In genomic region chr2:131957731-131958222, GRCm38 (mm10) we compare ENCODE assay signal across 13 mouse cellular contexts. TPM values are rescaled to one million over a fixed set of nuclear protein-coding genes. Genes with fewer than 3 reads are reported as not detected.
A peak's percentile ranks its signal among the peaks of the same experiment; 100 is the strongest.
DNase-seq lines count a peak whose midpoint lies in the region; ATAC-seq lines count a peak whose summit lies in the region.
"Had no signal": no experiment of that assay in that cellular context is flagged by ENCODE, and none has a peak within 500 bp of the region (broad histone marks: within the 10 kb centered on the region; RNA-seq: fewer than 3 reads in every experiment).

No protein-coding gene starts in this region.

- WGBS in hindbrain, embryonic 10.5 days = 57% methylated on average over 9 of the region's 9 CpGs
- 68% methylated on average over 9 of the region's 9 CpGs for WGBS in hindbrain, embryonic 16.5 days
- WGBS in forebrain, embryonic 10.5 days = 62% methylated on average over 9 of the region's 9 CpGs

- H3K9ac ChIP-seq in hindbrain, embryonic 16.5 days (ENCODE audit: low read depth, low read length) = no peak overlapping the region
- H3K9ac ChIP-seq: hindbrain, embryonic 12.5 days; limb, embryonic 13.5 days; stomach, embryonic 15.5 days had no signal

- no peak for ATAC-seq in hindbrain, embryonic 16.5 days

- peaks cover 33% of the 10 kb centered on the region for H3K27me3 ChIP-seq in hindbrain, embryonic 10.5 days (ENCODE audit: insufficient read depth, poor library complexity, severe bottlenecking)
- peaks cover 8% of the 10 kb centered on the region for H3K27me3 ChIP-seq in hindbrain, embryonic 16.5 days (replicated peaks; ENCODE audit: control insufficient read depth, insufficient read depth, low read length)
- peaks cover 35% of the 10 kb centered on the region for H3K27me3 ChIP-seq in forebrain, embryonic 10.5 days (ENCODE audit: poor library complexity, severe bottlenecking)

- H3K4me2 ChIP-seq in hindbrain, embryonic 16.5 days (ENCODE audit: low read length) = no peak overlapping the region
- H3K4me2 ChIP-seq: hindbrain, embryonic 12.5 days; limb, embryonic 13.5 days; stomach, embryonic 15.5 days had no signal

- peaks cover 19% of the 10 kb centered on the region for H3K4me1 ChIP-seq in hindbrain, embryonic 10.5 days (replicated peaks)
- H3K4me1 ChIP-seq in hindbrain, embryonic 16.5 days (ENCODE audit: control insufficient read depth, insufficient read depth, low read depth, low read length) = peaks cover 6% of the 10 kb centered on the region; the same call in 1 of the 2 replicates
- H3K4me1 ChIP-seq in forebrain, embryonic 10.5 days = peaks cover 19% of the 10 kb centered on the region

- no peak overlapping the region for H3K4me3 ChIP-seq in hindbrain, embryonic 10.5 days
- no peak overlapping the region for H3K4me3 ChIP-seq in hindbrain, embryonic 16.5 days (ENCODE audit: low read length)
- H3K4me3 ChIP-seq in forebrain, embryonic 10.5 days = no peak overlapping the region
- H3K4me3 ChIP-seq: hindbrain, embryonic 12.5 days; limb, embryonic 13.5 days; stomach, embryonic 15.5 days had no signal

- peak; percentile 16 for DNase-seq in hindbrain, embryonic 10.5 days (ENCODE audit: low spot score)
- DNase-seq in 3T3-L1 (ENCODE audit: low read depth, low spot score) = peak; percentile 43
- peak; percentile 61 for DNase-seq in ZHBTc4 (ENCODE audit: low read depth, low spot score)
- DNase-seq in induced T-regulatory cell, adult 2 months (ENCODE audit: low read depth) = peak; percentile 24
- no peak for DNase-seq in cerebellum, adult 9-11 months
- DNase-seq in gastrocnemius, postnatal 25 days = no peak
- no peak for DNase-seq in forebrain, embryonic 10.5 days (ENCODE audit: extremely low spot score, low spot score)
- DNase-seq: layer of hippocampus, adult 9-11 months; right cerebral cortex, adult 18-20 months had no signal

- H3K27ac ChIP-seq in hindbrain, embryonic 10.5 days = no peak overlapping the region
- H3K27ac ChIP-seq in hindbrain, embryonic 16.5 days (ENCODE audit: low read depth, low read length) = no peak overlapping the region
- H3K27ac ChIP-seq in forebrain, embryonic 10.5 days = no peak overlapping the region
- H3K27ac ChIP-seq: hindbrain, embryonic 12.5 days; limb, embryonic 13.5 days; stomach, embryonic 15.5 days had no signal

- no peaks in the 10 kb centered on the region for H3K9me3 ChIP-seq in hindbrain, embryonic 10.5 days
- no peaks in the 10 kb centered on the region for H3K9me3 ChIP-seq in hindbrain, embryonic 16.5 days (ENCODE audit: control insufficient read depth, low read length)
- no peaks in the 10 kb centered on the region for H3K9me3 ChIP-seq in forebrain, embryonic 10.5 days
- H3K9me3 ChIP-seq: hindbrain, embryonic 12.5 days; limb, embryonic 13.5 days; stomach, embryonic 15.5 days had no signal

- H3K36me3 ChIP-seq in hindbrain, embryonic 10.5 days = no peaks in the 10 kb centered on the region
- no peaks in the 10 kb centered on the region for H3K36me3 ChIP-seq in hindbrain, embryonic 16.5 days (ENCODE audit: control insufficient read depth, insufficient read depth, low read length)
- no peaks in the 10 kb centered on the region for H3K36me3 ChIP-seq in forebrain, embryonic 10.5 days (replicated peaks)
- H3K36me3 ChIP-seq: hindbrain, embryonic 12.5 days; limb, embryonic 13.5 days; stomach, embryonic 15.5 days had no signal

RNA-seq across cellular contexts. Expression of gene Prnd, which starts 7.1 kb away (rescaled TPM):
- 4.1 and 5.5 TPM in 2 replicates for polyA plus RNA-seq in hindbrain, embryonic 10.5 days (2016; fragmentation: Nextera tagmentation; extraction: Ambion mirVana)
- polyA plus RNA-seq in hindbrain, embryonic 16.5 days (2015; fragmentation: Nextera tagmentation; extraction: Ambion mirVana) = 8.1 and 12.7 TPM in 2 replicates
- 1 to 10 TPM in 1 of 2 experiments, under 1 TPM in 1; 0.97 to 1.6 TPM for total RNA-seq in gastrocnemius, postnatal 25 days (2021)
- 3.9 and 4.2 TPM in 2 replicates for polyA plus RNA-seq in forebrain, embryonic 10.5 days (2016; fragmentation: Nextera tagmentation; extraction: Ambion mirVana)

RNA-seq across cellular contexts. Expression of gene Prn, which starts 48.0 kb away (rescaled TPM):
- not detected in 2 replicates for polyA plus RNA-seq in hindbrain, embryonic 10.5 days (2016; fragmentation: Nextera tagmentation; extraction: Ambion mirVana)
- polyA plus RNA-seq in hindbrain, embryonic 16.5 days (2015; fragmentation: Nextera tagmentation; extraction: Ambion mirVana) = 0.26 TPM in 1 of 2 replicates, not detected in the other
- under 1 TPM in 1 of 2 experiments, not detected in 1; 0.23 TPM for total RNA-seq in gastrocnemius, postnatal 25 days (2021)
- polyA plus RNA-seq in forebrain, embryonic 10.5 days (2016; fragmentation: Nextera tagmentation; extraction: Ambion mirVana) = not detected in 2 replicates
- polyA plus RNA-seq: hindbrain, embryonic 12.5 days; limb, embryonic 13.5 days; stomach, embryonic 15.5 days had no signal

RNA-seq across cellular contexts. Expression of gene Prnp, which starts 48.0 kb away (rescaled TPM):
- 21.0 and 43.7 TPM in 2 replicates for polyA plus RNA-seq in hindbrain, embryonic 10.5 days (2016; fragmentation: Nextera tagmentation; extraction: Ambion mirVana)
- polyA plus RNA-seq in hindbrain, embryonic 16.5 days (2015; fragmentation: Nextera tagmentation; extraction: Ambion mirVana) = 153 and 168 TPM in 2 replicates
- 100 to 1,000 TPM in 1 of 2 experiments, 10 to 100 TPM in 1; 71.2 to 113 TPM for total RNA-seq in gastrocnemius, postnatal 25 days (2021)
- polyA plus RNA-seq in forebrain, embryonic 10.5 days (2016; fragmentation: Nextera tagmentation; extraction: Ambion mirVana) = 19.6 and 23.2 TPM in 2 replicates

Comparison
In these comparisons a context has a peak if more than half of its experiments do, and no peak if none do; other contexts are left out.
1. DNase-seq: peak in hindbrain, embryonic 10.5 days (single experiment), 3T3-L1 (single experiment), ZHBTc4 (single experiment) and induced T-regulatory cell, adult 2 months (single experiment); none in cerebellum, adult 9-11 months (single experiment), gastrocnemius, postnatal 25 days (single experiment) and forebrain, embryonic 10.5 days (single experiment).